Mouse (Mus musculus) CH12.LX (cell line): ENCODE results near the gene Cd8a. TPM values are rescaled to one million over a fixed set of nuclear protein-coding genes. Genes with fewer than 3 reads are reported as not detected.

Experiments
- DNase-seq: peaks from one replicate; pipeline ENCODE4 v3.0.0-alpha.2; 2013; ENCODE audit errors: extremely low read depth
- H3K27ac ChIP-seq: 2 replicates; pipeline ENCODE4 v1.5.1; 2012; ENCODE audit warnings: low read depth, mild to moderate bottlenecking, control low read depth, moderate library complexity; ENCODE audit not compliant: insufficient read depth
- H3K27me3 ChIP-seq: replicated peaks from 2 replicates; pipeline ENCODE3; 2012; ENCODE audit warnings: inconsistent platforms
- H3K36me3 ChIP-seq, 2 experiments: replicated peaks in 1 of 2; 2 replicates each; pipeline versions ENCODE3 to v1.6.1; 2012; ENCODE audit warnings: inconsistent platforms in 1 of 2, low read length in 1 of 2, mild to moderate bottlenecking in 1 of 2, mixed read lengths in 1 of 2, moderate library complexity in 1 of 2; ENCODE audit not compliant: control insufficient read depth in 1 of 2, insufficient read depth in 1 of 2
- H3K4me1 ChIP-seq, 2 experiments: 2 replicates each; pipeline ENCODE4 v1.6.1; 2012; ENCODE audit warnings: inconsistent platforms in 1 of 2, moderate library complexity in 1 of 2; ENCODE audit not compliant: insufficient read depth in 2 of 2, control insufficient read depth in 1 of 2
- H3K4me2 ChIP-seq: 2 replicates; pipeline ENCODE4 v1.6.1; 2012; ENCODE audit warnings: low read depth, mild to moderate bottlenecking, control low read depth; ENCODE audit not compliant: poor library complexity, insufficient read depth, severe bottlenecking
- H3K4me3 ChIP-seq, 3 experiments: fragments of 150-350 bp in 1 of 3; sonication (generic) in 1 of 3; replicated peaks in 1 of 3; 2 replicates each; pipeline versions ENCODE3 to v1.5.1; 2011 to 2012; ENCODE audit warnings: low read depth in 2 of 3, low read length in 2 of 3, mild to moderate bottlenecking in 2 of 3, moderate library complexity in 2 of 3, control low read depth in 1 of 3, improper control_type of control experiment in 1 of 3, inconsistent platforms in 1 of 3, mixed read lengths in 1 of 3; ENCODE audit not compliant: poor library complexity in 1 of 3
- H3K79me2 ChIP-seq: replicated peaks from 2 replicates; pipeline ENCODE4 v1.6.1; 2012; ENCODE audit warnings: mild to moderate bottlenecking, moderate library complexity; ENCODE audit not compliant: control insufficient read depth, poor library complexity, insufficient read depth, severe bottlenecking; ENCODE audit errors: extremely low read depth
- H3K9ac ChIP-seq: 2 replicates; pipeline ENCODE4 v1.6.1; 2012; ENCODE audit warnings: low read depth, mild to moderate bottlenecking, control low read depth, moderate library complexity; ENCODE audit not compliant: insufficient read depth
- H3K9me3 ChIP-seq: replicated peaks from 2 replicates; pipeline ENCODE3; 2012; ENCODE audit warnings: low read length, inconsistent platforms, mixed read lengths
- CHD1 ChIP-seq: IDR thresholded peaks from 2 replicates; pipeline ENCODE4 v1.6.1; 2012; ENCODE audit warnings: low read depth, low read length, improper control_type of control experiment, inconsistent platforms
- CHD2 ChIP-seq: IDR thresholded peaks from 2 replicates; pipeline ENCODE4 v1.6.1; 2011; ENCODE audit warnings: low read length, improper control_type of control experiment
- GABPA ChIP-seq: IDR thresholded peaks from 2 replicates; pipeline ENCODE4 v1.6.1; 2012; ENCODE audit warnings: low read depth, low read length, improper control_type of control experiment, inconsistent platforms; ENCODE audit not compliant: insufficient replicate concordance
- HCFC1 ChIP-seq: IDR thresholded peaks from 2 replicates; pipeline ENCODE4 v1.6.1; 2012; ENCODE audit warnings: low read depth, mild to moderate bottlenecking, inconsistent platforms, low read length, improper control_type of control experiment
- JUN ChIP-seq: IDR thresholded peaks from 2 replicates; pipeline ENCODE4 v1.6.1; 2011; ENCODE audit warnings: low read depth, mild to moderate bottlenecking, low read length, improper control_type of control experiment, moderate library complexity; ENCODE audit not compliant: insufficient read depth
- KAT2A ChIP-seq: IDR thresholded peaks from 2 replicates; pipeline ENCODE4 v1.6.1; 2012; ENCODE audit warnings: low read length, improper control_type of control experiment, inconsistent platforms; ENCODE audit not compliant: insufficient replicate concordance
- MEF2A ChIP-seq: IDR thresholded peaks from 2 replicates; pipeline ENCODE4 v1.6.1; 2014; ENCODE audit warnings: low read depth, mild to moderate bottlenecking, inconsistent platforms, low read length, improper control_type of control experiment, borderline replicate concordance
- MXI1 ChIP-seq: IDR thresholded peaks from 2 replicates; pipeline ENCODE4 v1.6.1; 2011; ENCODE audit warnings: mild to moderate bottlenecking, low read depth, low read length, improper control_type of control experiment
- NRF1 ChIP-seq: IDR thresholded peaks from 2 replicates; pipeline ENCODE4 v1.6.1; 2014; ENCODE audit warnings: low read depth, mild to moderate bottlenecking, inconsistent platforms, low read length, improper control_type of control experiment, moderate library complexity
- POLR2AphosphoS2 ChIP-seq: IDR thresholded peaks from 2 replicates; pipeline ENCODE4 v1.6.1; 2011; ENCODE audit warnings: low read depth, low read length, improper control_type of control experiment
- RAD21 ChIP-seq: IDR thresholded peaks from 2 replicates; pipeline ENCODE4 v1.6.1; 2011; ENCODE audit warnings: low read depth, mild to moderate bottlenecking, low read length, improper control_type of control experiment, moderate library complexity
- RCOR1 ChIP-seq: conservative IDR thresholded peaks from 2 replicates; pipeline ENCODE4 v1.6.1; 2012; ENCODE audit warnings: low read depth, mild to moderate bottlenecking, inconsistent platforms, low read length, improper control_type of control experiment
- SIN3A ChIP-seq: IDR thresholded peaks from 2 replicates; pipeline ENCODE4 v1.6.1; 2012; ENCODE audit warnings: low read length, improper control_type of control experiment, inconsistent platforms
- SMC3 ChIP-seq: IDR thresholded peaks from 2 replicates; pipeline ENCODE4 v1.6.1; 2011; ENCODE audit warnings: low read depth, low read length, improper control_type of control experiment
- TBP ChIP-seq: conservative IDR thresholded peaks from 2 replicates; pipeline ENCODE4 v1.6.1; 2011; ENCODE audit warnings: low read depth, low read length, improper control_type of control experiment
- TCF12 ChIP-seq: IDR thresholded peaks from 2 replicates; pipeline ENCODE4 v1.6.1; 2014; ENCODE audit warnings: low read depth, mild to moderate bottlenecking, inconsistent platforms, low read length, improper control_type of control experiment
- ZMIZ1 ChIP-seq: IDR thresholded peaks from 2 replicates; pipeline ENCODE4 v1.6.1; 2012; ENCODE audit warnings: low read depth, mild to moderate bottlenecking, inconsistent platforms, low read length, improper control_type of control experiment
- dilution Hi-C: fragments of 300-500 bp; cut with MboI; formaldehyde crosslinking; loops from 2 replicates; pipeline ENCODE4 v1.14.3; 2020; ENCODE audit warnings: low sequenced_read_pairs; ENCODE audit not compliant: extremely low pct_unique_long_range_greater_than_20kb, extremely low pct_ligation_motif_present
- in situ Hi-C: fragments of 300-500 bp; cut with MboI; formaldehyde crosslinking; loops from 3 replicates; pipeline ENCODE4 v1.14.3; 2019; ENCODE audit warnings: low sequenced_read_pairs, low pct_ligation_motif_present, low pct_unique_long_range_greater_than_20kb, mixed read lengths
- polyA plus RNA-seq: library from polyadenylated mRNA; unstranded; fragments of >175 nt; gene quantifications from 2 replicates; pipeline ENCODE4 v1.2.1, GENCODE M21; 2012; ENCODE audit warnings: low read depth; ENCODE audit not compliant: insufficient read length
- total RNA-seq, 2 experiments: library from RNA; depleted of rRNA; stranded (reverse); fragments of 300-350 nt in 1 of 2; fragments of >200 nt in 1 of 2; gene quantifications; 2 replicates each; pipeline ENCODE4 v1.2.3; 2012 to 2014

Gene Cd8a
- total and polyA plus RNA-seq, 3 experiments, result 0.13 to 0.49 TPM; not detected in 1

DNA sequence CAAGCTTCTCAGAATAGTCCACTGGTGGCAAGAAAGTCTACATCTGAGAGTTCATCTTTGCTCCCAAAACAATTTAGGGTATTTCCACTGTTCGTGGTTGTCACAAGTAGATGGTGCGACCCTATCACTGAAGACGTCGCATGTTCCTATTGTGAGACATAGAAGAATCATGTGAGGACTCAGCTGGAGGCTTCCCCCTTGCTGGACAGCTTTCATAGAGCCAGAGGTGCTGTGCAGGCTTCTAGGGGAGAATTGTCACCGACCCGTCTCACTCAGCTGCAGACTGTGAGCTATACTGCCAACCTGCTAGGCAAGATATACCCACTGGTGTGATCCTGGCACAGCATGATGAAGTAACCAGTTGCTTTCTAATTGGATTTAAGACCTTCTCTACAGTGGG lies 21.0 kb upstream of the Cd8a start:
- TF ChIP-seq TBP (no peak), KAT2A (no peak), TCF12 (no peak), CHD2 (no peak)
- no peak overlapping the region for H3K27ac ChIP-seq

DNA sequence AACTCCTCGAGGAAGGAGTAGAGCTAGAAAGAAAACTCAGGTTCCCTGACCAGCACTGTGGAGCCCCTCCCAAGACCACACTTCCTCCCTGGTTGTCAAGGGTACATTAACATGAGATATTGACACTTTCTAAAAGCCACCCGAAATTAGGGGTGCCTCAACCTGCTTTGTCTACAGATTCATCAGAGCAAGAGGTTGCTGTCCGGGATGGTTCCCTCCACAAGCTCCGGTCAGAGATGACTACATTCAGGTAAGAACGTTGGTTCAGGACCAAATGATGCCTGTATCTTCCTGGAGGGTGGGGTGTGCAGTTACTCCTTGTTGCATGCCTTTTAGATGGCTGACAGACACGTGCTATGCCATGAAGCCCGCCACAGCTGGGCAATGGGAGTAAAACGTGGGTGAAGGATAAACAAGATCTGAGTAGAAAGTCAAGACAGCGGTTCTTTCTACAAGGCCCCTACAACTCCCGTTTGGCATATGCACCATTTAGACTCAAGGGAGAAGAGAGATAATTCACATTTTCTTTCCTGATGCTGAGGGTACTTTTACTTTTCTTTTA lies 20.3 kb upstream of the Cd8a start:
- H3K27ac ChIP-seq, result no peak overlapping the region

More for the DNA sequence above, 21.0 kb upstream of the Cd8a start:
- H3K9ac ChIP-seq, result no peak overlapping the region
- H3K27me3 ChIP-seq, result no peaks in the 10 kb centered on the region
- H3K4me2 ChIP-seq, result peak overlapping the region; percentile 35; the same call in 1 of the 2 replicates
- peaks cover 0 to 8% of the 10 kb centered on the region in 2 experiments; a peak in 2 of 4 replicates for H3K4me1 ChIP-seq
- H3K79me2 ChIP-seq, result no peaks in the 10 kb centered on the region
- H3K9me3 ChIP-seq, result peaks cover 3% of the 10 kb centered on the region
- H3K36me3 ChIP-seq, result no peaks in the 10 kb centered on the region
- DNase-seq, result no peak
- in situ Hi-C loops, result no loop called here
- dilution Hi-C loops, result no loop called here
- no peak overlapping the region for H3K4me3 ChIP-seq

DNA sequence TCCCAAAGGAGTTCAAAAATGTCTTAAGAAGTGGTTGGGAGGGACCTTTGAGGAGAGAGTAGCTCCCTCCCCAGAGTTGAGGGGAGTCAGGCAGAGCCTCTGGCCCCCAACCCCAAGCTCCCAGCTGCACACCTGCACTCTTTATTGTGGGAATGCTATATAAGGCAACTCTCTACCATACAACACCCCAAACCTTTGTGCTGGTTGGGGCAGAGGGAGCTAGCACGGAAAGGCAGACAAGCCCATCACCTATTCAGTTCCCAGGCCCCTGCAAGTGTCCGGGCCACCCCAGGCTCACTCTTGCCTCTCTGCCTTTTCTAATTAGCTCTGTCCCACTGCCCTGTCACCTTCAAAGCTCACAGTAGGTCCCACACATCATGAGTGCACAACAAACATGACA lies 19.5 kb upstream of the Cd8a start:
- H3K4me1 ChIP-seq, result peaks cover 0 to 13% of the 10 kb centered on the region in 2 experiments; a peak in 2 of 4 replicates
- no peaks in the 10 kb centered on the region for H3K9me3 ChIP-seq
- no peak overlapping the region for H3K9ac ChIP-seq
- H3K27me3 ChIP-seq, result no peaks in the 10 kb centered on the region
- H3K4me3 ChIP-seq, result no peak overlapping the region
- TF ChIP-seq RAD21, result no peak
- TF ChIP-seq GABPA, result no peak
- TF ChIP-seq SMC3, result no peak
- TF ChIP-seq JUN, result no peak
- TF ChIP-seq MEF2A, result no peak
- TF ChIP-seq CHD1, result no peak
- TF ChIP-seq RCOR1, result no peak
- TF ChIP-seq POLR2AphosphoS2, result no peak
- TF ChIP-seq CHD2, result no peak
- TF ChIP-seq HCFC1, result no peak
- TF ChIP-seq, all 38 proteins: peak for 0
- H3K36me3 ChIP-seq, result no peaks in the 10 kb centered on the region
- no peaks in the 10 kb centered on the region for H3K79me2 ChIP-seq
- no peak for DNase-seq
- no peak overlapping the region for H3K4me2 ChIP-seq
- in situ Hi-C loops, result no loop called here
- dilution Hi-C loops, result no loop called here
- no peak overlapping the region for H3K27ac ChIP-seq

More for the DNA sequence above, 20.3 kb upstream of the Cd8a start:
- no peak for TF ChIP-seq JUN
- no peak for TF ChIP-seq KAT2A
- no peak for TF ChIP-seq NRF1
- no peak for TF ChIP-seq CHD2
- TF ChIP-seq ZMIZ1, result no peak
- TF ChIP-seq SIN3A, result no peak
- no peak for TF ChIP-seq MXI1
- H3K36me3 ChIP-seq, result no peaks in the 10 kb centered on the region
- peaks cover 0 to 13% of the 10 kb centered on the region in 2 experiments; a peak in 2 of 4 replicates for H3K4me1 ChIP-seq
- no peak overlapping the region for H3K9ac ChIP-seq
- dilution Hi-C loops, result no loop called here
- no peak overlapping the region for H3K4me3 ChIP-seq
- DNase-seq, result no peak
- in situ Hi-C loops, result no loop called here
- H3K4me2 ChIP-seq, result no peak overlapping the region
- H3K79me2 ChIP-seq, result no peaks in the 10 kb centered on the region
- peaks cover 1% of the 10 kb centered on the region for H3K9me3 ChIP-seq
- no peaks in the 10 kb centered on the region for H3K27me3 ChIP-seq
